Mouse (Mus musculus): ENCODE results near the gene Kyat3. TPM values are rescaled to one million over a fixed set of nuclear protein-coding genes. Genes with fewer than 3 reads are reported as not detected.
A peak's percentile ranks its signal among the peaks of the same experiment; 100 is the strongest.

Gene Kyat3
- polyA plus RNA-seq, 1 experiment from 2014 or later, result 10.4 TPM

GRCm38 (mm10) chr3:142740896-142741295, 40.0 kb downstream of the Kyat3 start:
- H3K27ac ChIP-seq (ENCODE audit: low read depth, low read length), result no peak overlapping the region
- H3K4me2 ChIP-seq (ENCODE audit: low read depth, low read length, severe bottlenecking), result no peak overlapping the region
- H3K4me1 ChIP-seq (replicated peaks; ENCODE audit: control insufficient read depth, insufficient read depth, low read length), result no peaks in the 10 kb centered on the region
- H3K4me3 ChIP-seq (ENCODE audit: low read depth, low read length), result no peak overlapping the region
- H3K36me3 ChIP-seq (ENCODE audit: control insufficient read depth, insufficient read depth, low read length), result no peaks in the 10 kb centered on the region
- H3K9ac ChIP-seq (ENCODE audit: low read length), result no peak overlapping the region
- H3K27me3 ChIP-seq (ENCODE audit: control insufficient read depth, insufficient read depth, low read length), result no peaks in the 10 kb centered on the region
- H3K9me3 ChIP-seq (ENCODE audit: control insufficient read depth, low read length), result no peaks in the 10 kb centered on the region
- DNase-seq (ENCODE audit: low spot score) (no peak), ATAC-seq (replicated peaks; ENCODE audit: low FRiP score) (no peak)
- WGBS, result 87% methylated on average over 7 of the region's 7 CpGs

- DNase-seq (ENCODE audit: low spot score), result peak; percentile 69
- Histone ChIP-seq H3K4me1 (replicated peaks; ENCODE audit: control insufficient read depth, insufficient read depth, low read length) (no peaks in the 10 kb centered on the region), H3K9ac (ENCODE audit: low read length) (no peak overlapping the region), H3K4me2 (ENCODE audit: low read depth, low read length, severe bottlenecking) (no peak overlapping the region), H3K27ac (ENCODE audit: low read depth, low read length) (no peak overlapping the region), H3K9me3 (ENCODE audit: control insufficient read depth, low read length) (no peaks in the 10 kb centered on the region), H3K36me3 (ENCODE audit: control insufficient read depth, insufficient read depth, low read length) (no peaks in the 10 kb centered on the region), H3K4me3 (ENCODE audit: low read depth, low read length) (no peak overlapping the region), H3K27me3 (ENCODE audit: control insufficient read depth, insufficient read depth, low read length) (no peaks in the 10 kb centered on the region)
- 60% methylated on average over 21 of the region's 21 CpGs for WGBS
- ATAC-seq (replicated peaks; ENCODE audit: low FRiP score), result peak; percentile 37; the same call in 1 of the 2 replicates
Measured at GRCm38 (mm10) chr3:142743973-142744898, 43.4 kb downstream of the Kyat3 start.

GRCm38 (mm10) chr3:142745076-142745475, 44.2 kb downstream of the Kyat3 start:
- Histone ChIP-seq H3K9me3 (ENCODE audit: control insufficient read depth, low read length) (no peaks in the 10 kb centered on the region), H3K4me3 (ENCODE audit: low read depth, low read length) (no peak overlapping the region), H3K4me1 (replicated peaks; ENCODE audit: control insufficient read depth, insufficient read depth, low read length) (no peaks in the 10 kb centered on the region), H3K4me2 (ENCODE audit: low read depth, low read length, severe bottlenecking) (no peak overlapping the region), H3K9ac (ENCODE audit: low read length) (no peak overlapping the region), H3K27me3 (ENCODE audit: control insufficient read depth, insufficient read depth, low read length) (no peaks in the 10 kb centered on the region), H3K27ac (ENCODE audit: low read depth, low read length) (no peak overlapping the region), H3K36me3 (ENCODE audit: control insufficient read depth, insufficient read depth, low read length) (no peaks in the 10 kb centered on the region)
- ATAC-seq (replicated peaks; ENCODE audit: low FRiP score), result no peak
- no peak for DNase-seq (ENCODE audit: low spot score)
- 91% methylated on average over 2 of the region's 2 CpGs for WGBS

- no peak overlapping the region for H3K4me3 ChIP-seq (ENCODE audit: low read depth, low read length)
- H3K4me2 ChIP-seq (ENCODE audit: low read depth, low read length, severe bottlenecking), result no peak overlapping the region
- no peaks in the 10 kb centered on the region for H3K27me3 ChIP-seq (ENCODE audit: control insufficient read depth, insufficient read depth, low read length)
- no peak for ATAC-seq (replicated peaks; ENCODE audit: low FRiP score)
- no peaks in the 10 kb centered on the region for H3K4me1 ChIP-seq (replicated peaks; ENCODE audit: control insufficient read depth, insufficient read depth, low read length)
- DNase-seq (ENCODE audit: low spot score), result no peak
- no peaks in the 10 kb centered on the region for H3K9me3 ChIP-seq (ENCODE audit: control insufficient read depth, low read length)
- H3K36me3 ChIP-seq (ENCODE audit: control insufficient read depth, insufficient read depth, low read length), result no peaks in the 10 kb centered on the region
- H3K27ac ChIP-seq (ENCODE audit: low read depth, low read length), result no peak overlapping the region
- H3K9ac ChIP-seq (ENCODE audit: low read length), result no peak overlapping the region
- WGBS, result 96% methylated on average over 7 of the region's 7 CpGs
Measured at GRCm38 (mm10) chr3:142747673-142748072, 46.8 kb downstream of the Kyat3 start.

GRCm38 (mm10) chr3:142749131-142749530, 48.3 kb downstream of the Kyat3 start:
- no peaks in the 10 kb centered on the region for H3K27me3 ChIP-seq (ENCODE audit: control insufficient read depth, insufficient read depth, low read length)
- H3K27ac ChIP-seq (ENCODE audit: low read depth, low read length), result no peak overlapping the region
- H3K4me2 ChIP-seq (ENCODE audit: low read depth, low read length, severe bottlenecking), result no peak overlapping the region
- 88% methylated on average over 16 of the region's 16 CpGs for WGBS
- H3K4me3 ChIP-seq (ENCODE audit: low read depth, low read length), result no peak overlapping the region
- DNase-seq (ENCODE audit: low spot score) (no peak), ATAC-seq (replicated peaks; ENCODE audit: low FRiP score) (no peak)
- no peak overlapping the region for H3K9ac ChIP-seq (ENCODE audit: low read length)
- H3K9me3 ChIP-seq (ENCODE audit: control insufficient read depth, low read length), result no peaks in the 10 kb centered on the region
- H3K36me3 ChIP-seq (ENCODE audit: control insufficient read depth, insufficient read depth, low read length), result no peaks in the 10 kb centered on the region
- H3K4me1 ChIP-seq (replicated peaks; ENCODE audit: control insufficient read depth, insufficient read depth, low read length), result no peaks in the 10 kb centered on the region

GRCm38 (mm10) chr3:142755132-142755867, 54.4 kb downstream of the Kyat3 start:
- Histone ChIP-seq H3K4me1 (replicated peaks; ENCODE audit: control insufficient read depth, insufficient read depth, low read length) (no peaks in the 10 kb centered on the region), H3K27me3 (ENCODE audit: control insufficient read depth, insufficient read depth, low read length) (no peaks in the 10 kb centered on the region), H3K9me3 (ENCODE audit: control insufficient read depth, low read length) (no peaks in the 10 kb centered on the region), H3K4me2 (ENCODE audit: low read depth, low read length, severe bottlenecking) (no peak overlapping the region), H3K4me3 (ENCODE audit: low read depth, low read length) (no peak overlapping the region), H3K9ac (ENCODE audit: low read length) (no peak overlapping the region), H3K27ac (ENCODE audit: low read depth, low read length) (no peak overlapping the region), H3K36me3 (ENCODE audit: control insufficient read depth, insufficient read depth, low read length) (no peaks in the 10 kb centered on the region)
- WGBS, result 90% methylated on average over 18 of the region's 18 CpGs
- no peak for DNase-seq (ENCODE audit: low spot score)
- no peak for ATAC-seq (replicated peaks; ENCODE audit: low FRiP score)

- Histone ChIP-seq H3K4me3 (ENCODE audit: low read depth, low read length) (no peak overlapping the region), H3K9me3 (ENCODE audit: control insufficient read depth, low read length) (no peaks in the 10 kb centered on the region), H3K4me1 (replicated peaks; ENCODE audit: control insufficient read depth, insufficient read depth, low read length) (no peaks in the 10 kb centered on the region), H3K36me3 (ENCODE audit: control insufficient read depth, insufficient read depth, low read length) (no peaks in the 10 kb centered on the region), H3K9ac (ENCODE audit: low read length) (no peak overlapping the region), H3K27me3 (ENCODE audit: control insufficient read depth, insufficient read depth, low read length) (no peaks in the 10 kb centered on the region), H3K4me2 (ENCODE audit: low read depth, low read length, severe bottlenecking) (no peak overlapping the region), H3K27ac (ENCODE audit: low read depth, low read length) (no peak overlapping the region)
- 72% methylated on average over 12 of the region's 12 CpGs for WGBS
- no peak for DNase-seq (ENCODE audit: low spot score)
- ATAC-seq (replicated peaks; ENCODE audit: low FRiP score), result no peak
Measured at GRCm38 (mm10) chr3:142757841-142758240, 57.0 kb downstream of the Kyat3 start.

- H3K27ac ChIP-seq (ENCODE audit: low read depth, low read length), result no peak overlapping the region
- 87% methylated on average over 7 of the region's 7 CpGs for WGBS
- no peak overlapping the region for H3K9ac ChIP-seq (ENCODE audit: low read length)
- no peaks in the 10 kb centered on the region for H3K36me3 ChIP-seq (ENCODE audit: control insufficient read depth, insufficient read depth, low read length)
- DNase-seq (ENCODE audit: low spot score) (no peak), ATAC-seq (replicated peaks; ENCODE audit: low FRiP score) (no peak)
- H3K9me3 ChIP-seq (ENCODE audit: control insufficient read depth, low read length), result no peaks in the 10 kb centered on the region
- H3K4me1 ChIP-seq (replicated peaks; ENCODE audit: control insufficient read depth, insufficient read depth, low read length), result no peaks in the 10 kb centered on the region
- H3K4me2 ChIP-seq (ENCODE audit: low read depth, low read length, severe bottlenecking), result no peak overlapping the region
- H3K4me3 ChIP-seq (ENCODE audit: low read depth, low read length), result no peak overlapping the region
- no peaks in the 10 kb centered on the region for H3K27me3 ChIP-seq (ENCODE audit: control insufficient read depth, insufficient read depth, low read length)
Measured at GRCm38 (mm10) chr3:142758593-142758992, 57.7 kb downstream of the Kyat3 start.

Data from forebrain, embryonic 11.5 days (tissue).